Mouse (Mus musculus): ENCODE measurements at regions not wholly inside any gene's neighbourhood (a gene's known extent, or its start where the extent isn't known, plus 50 kb on each side); places are given as distances from the start of the nearest gene placed in this dataset.

- no peak for DNase-seq (ENCODE audit: low spot score)
Measured at GRCm38 (mm10) chr7:35988449-35989109, 185.8 kb upstream of the Zfp507 start.

- DNase-seq (ENCODE audit: low spot score): no peak
Measured at GRCm38 (mm10) chr7:35977986-35978385, 175.2 kb upstream of the Zfp507 start.

- no peak for DNase-seq (ENCODE audit: low spot score)
Measured at GRCm38 (mm10) chr7:35958731-35959130, 155.9 kb upstream of the Zfp507 start.

- no peak for DNase-seq (ENCODE audit: low spot score)
Measured at GRCm38 (mm10) chr7:35958052-35958451, 155.2 kb upstream of the Zfp507 start.

GRCm38 (mm10) chr7:35948794-35949193 lies 146.0 kb upstream of the Zfp507 start:
- DNase-seq (ENCODE audit: low spot score): no peak

- DNase-seq (ENCODE audit: low spot score): no peak
Measured at GRCm38 (mm10) chr7:35948389-35948788, 145.6 kb upstream of the Zfp507 start.

GRCm38 (mm10) chr7:35941086-35941485 lies 138.3 kb upstream of the Zfp507 start:
- no peak for DNase-seq (ENCODE audit: low spot score)

GRCm38 (mm10) chr7:35938123-35938869 lies 135.5 kb upstream of the Zfp507 start:
- DNase-seq (ENCODE audit: low spot score): no peak

GRCm38 (mm10) chr7:35926749-35927148 lies 123.9 kb upstream of the Zfp507 start:
- DNase-seq (ENCODE audit: low spot score): no peak

GRCm38 (mm10) chr7:35922582-35922981 lies 119.8 kb upstream of the Zfp507 start:
- DNase-seq (ENCODE audit: low spot score): no peak

- DNase-seq (ENCODE audit: low spot score): no peak
Measured at GRCm38 (mm10) chr7:35920884-35921283, 118.1 kb upstream of the Zfp507 start.

GRCm38 (mm10) chr7:35920194-35920609 lies 117.4 kb upstream of the Zfp507 start:
- DNase-seq (ENCODE audit: low spot score): peak; percentile 22

GRCm38 (mm10) chr7:35910109-35910706 lies 107.4 kb upstream of the Zfp507 start:
- DNase-seq (ENCODE audit: low spot score): no peak

GRCm38 (mm10) chr7:35901942-35902381 lies 99.2 kb upstream of the Zfp507 start:
- DNase-seq (ENCODE audit: low spot score): peak; percentile 59

- DNase-seq (ENCODE audit: low spot score): no peak
Measured at GRCm38 (mm10) chr7:35898701-35899445, 96.1 kb upstream of the Zfp507 start.

- DNase-seq (ENCODE audit: low spot score): no peak
Measured at GRCm38 (mm10) chr7:35893292-35893691, 90.5 kb upstream of the Zfp507 start.

- no peak for DNase-seq (ENCODE audit: low spot score)
Measured at GRCm38 (mm10) chr7:35886051-35886450, 83.2 kb upstream of the Zfp507 start.

GRCm38 (mm10) chr7:35879755-35880304 lies 77.0 kb upstream of the Zfp507 start:
- peak; percentile 65 for DNase-seq (ENCODE audit: low spot score)

- no peak for DNase-seq (ENCODE audit: low spot score)
Measured at GRCm38 (mm10) chr7:35878164-35878563, 75.4 kb upstream of the Zfp507 start.

GRCm38 (mm10) chr7:35861049-35861448 lies 58.2 kb upstream of the Zfp507 start:
- no peak for DNase-seq (ENCODE audit: low spot score)

- DNase-seq (ENCODE audit: low spot score): peak; percentile 22
Measured at GRCm38 (mm10) chr7:35859601-35860000, 56.8 kb upstream of the Zfp507 start.

GRCm38 (mm10) chr7:35857693-35858092 lies 54.9 kb upstream of the Zfp507 start:
- no peak for DNase-seq (ENCODE audit: low spot score)

All from testis, postnatal 14 days (tissue).